In the genomic region with DNA sequence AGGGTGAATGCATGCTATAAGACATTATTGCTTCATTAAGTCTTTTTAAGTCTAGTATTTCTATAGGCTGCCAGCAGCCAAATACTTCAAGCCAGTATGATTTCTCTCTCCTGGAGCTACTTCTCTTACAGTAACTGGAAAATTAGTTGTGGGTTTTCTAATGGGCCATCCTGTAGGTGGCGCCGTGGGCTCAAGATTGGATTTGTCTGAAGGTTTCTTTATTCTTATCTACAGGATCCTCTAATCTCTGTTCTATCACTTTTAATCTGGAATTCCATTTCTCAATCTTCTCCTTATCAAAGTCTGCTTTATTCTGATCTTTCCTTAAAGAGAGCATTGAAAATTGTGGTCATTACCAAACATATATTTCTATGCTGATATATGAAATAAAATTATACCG, we compare ENCODE assay signal across 10 mouse cellular contexts. TPM values are rescaled to one million over a fixed set of nuclear protein-coding genes. Genes with fewer than 3 reads are reported as not detected.
A peak's percentile ranks its signal among the peaks of the same experiment; 100 is the strongest.
DNase-seq lines count a peak whose midpoint lies in the region; ATAC-seq lines count a peak whose summit lies in the region.
"Had no signal": no experiment of that assay in that cellular context is flagged by ENCODE, and none has a peak within 500 bp of the region (broad histone marks: within the 10 kb centered on the region; RNA-seq: fewer than 3 reads in every experiment).

No protein-coding gene starts in this region.

- H3K4me3 ChIP-seq in heart, embryonic 12.5 days, result no peak overlapping the region
- H3K4me3 ChIP-seq: neural tube, embryonic 12.5 days had no signal

- no peak overlapping the region for H3K4me2 ChIP-seq in heart, embryonic 12.5 days
- H3K4me2 ChIP-seq: neural tube, embryonic 12.5 days had no signal

- no peaks in the 10 kb centered on the region for H3K27me3 ChIP-seq in heart, embryonic 12.5 days (replicated peaks)
- H3K27me3 ChIP-seq: neural tube, embryonic 12.5 days had no signal

- no peak for ATAC-seq in heart, embryonic 12.5 days (ENCODE audit: insufficient number of reproducible peaks, low FRiP score)
- no peak for ATAC-seq in erythroid progenitor cell, adult 5-6 weeks (replicated peaks; ENCODE audit: low FRiP score, poor library complexity, severe bottlenecking)

- H3K36me3 ChIP-seq in heart, embryonic 12.5 days, result no peaks in the 10 kb centered on the region
- H3K36me3 ChIP-seq: neural tube, embryonic 12.5 days had no signal

- H3K9ac ChIP-seq in heart, embryonic 12.5 days, result no peak overlapping the region
- H3K9ac ChIP-seq: neural tube, embryonic 12.5 days had no signal

- no peaks in the 10 kb centered on the region for H3K9me3 ChIP-seq in heart, embryonic 12.5 days (replicated peaks)
- H3K9me3 ChIP-seq: neural tube, embryonic 12.5 days had no signal

- H3K27ac ChIP-seq in heart, embryonic 12.5 days (ENCODE audit: poor library complexity, severe bottlenecking), result no peak overlapping the region
- H3K27ac ChIP-seq: neural tube, embryonic 12.5 days had no signal

- H3K4me1 ChIP-seq in heart, embryonic 12.5 days (replicated peaks), result no peaks in the 10 kb centered on the region
- H3K4me1 ChIP-seq: neural tube, embryonic 12.5 days had no signal

- DNase-seq in heart, adult 18-20 months, result peak; percentile 14 to 64
- peak; percentile 78 for DNase-seq in 3T3-L1 (ENCODE audit: low read depth, low spot score)
- peak; percentile 22 for DNase-seq in Muller cell, postnatal 12 days (ENCODE audit: inconsistent ontology term)
- peak; percentile 42 to 43 for DNase-seq in cerebellum, postnatal 36 days
- peak; percentile 56 for DNase-seq in layer of hippocampus, adult 11-12 months (ENCODE audit: low spot score)
- DNase-seq in mesoderm, embryonic 11.5 days (ENCODE audit: low read depth, low spot score), result peak; percentile 24

- WGBS in heart, embryonic 12.5 days, result 30% methylated on average over 3 of the region's 3 CpGs

RNA-seq across cellular contexts. Expression of a gene that starts 27.0 kb away (rescaled TPM):
- not detected for total RNA-seq in heart, adult 18-20 months (2021)
- not detected in 2 replicates for polyA plus RNA-seq in heart, embryonic 12.5 days (2016; fragmentation: Nextera tagmentation; extraction: Ambion mirVana)
- total RNA-seq in erythroid progenitor cell, adult 5-6 weeks (2015; ENCODE audit: low replicate concordance), result not detected in 2 replicates
- total RNA-seq in erythroid progenitor cell, adult 5-6 weeks (2017; ENCODE audit: low replicate concordance), result not detected in 2 replicates
- total RNA-seq: layer of hippocampus, adult 18-20 months had no signal
- polyA plus RNA-seq: neural tube, embryonic 12.5 days had no signal

RNA-seq across cellular contexts. Expression of a gene that starts 51.2 kb away (rescaled TPM):
- 10 to 100 TPM; 28.0 to 32.0 TPM for total RNA-seq in heart, adult 18-20 months (2021)
- 60.3 and 61.5 TPM in 2 replicates for polyA plus RNA-seq in heart, embryonic 12.5 days (2016; fragmentation: Nextera tagmentation; extraction: Ambion mirVana)
- total RNA-seq in erythroid progenitor cell, adult 5-6 weeks (2015; ENCODE audit: low replicate concordance), result 25.2 and 46.9 TPM in 2 replicates
- 22.1 and 24.4 TPM in 2 replicates for total RNA-seq in erythroid progenitor cell, adult 5-6 weeks (2017; ENCODE audit: low replicate concordance)

RNA-seq across cellular contexts. Expression of a gene that starts 53.1 kb away (rescaled TPM):
- 10 to 100 TPM in 1 of 2 experiments, 1 to 10 TPM in 1; 8.9 to 11.5 TPM for total RNA-seq in heart, adult 18-20 months (2021)
- 17.4 and 17.9 TPM in 2 replicates for polyA plus RNA-seq in heart, embryonic 12.5 days (2016; fragmentation: Nextera tagmentation; extraction: Ambion mirVana)
- total RNA-seq in erythroid progenitor cell, adult 5-6 weeks (2015; ENCODE audit: low replicate concordance), result 46.5 and 50.8 TPM in 2 replicates
- total RNA-seq in erythroid progenitor cell, adult 5-6 weeks (2017; ENCODE audit: low replicate concordance), result 44.3 and 45.0 TPM in 2 replicates

Comparison
In these comparisons a context has a peak if more than half of its experiments do, and no peak if none do; other contexts are left out.
1. DNase-seq: peak in every context shown above with its lines; median percentile 78 in 3T3-L1; 56 in layer of hippocampus, adult 11-12 months; 42 in cerebellum, postnatal 36 days; 39 in heart, adult 18-20 months; 24 in mesoderm, embryonic 11.5 days; 22 in Muller cell, postnatal 12 days.